Mouse (Mus musculus) ES-E14 (cell line): ENCODE measurements around the gene Tas2r134. TPM values are rescaled to one million over a fixed set of nuclear protein-coding genes. Genes with fewer than 3 reads are reported as not detected.

Experiments
- DNase-seq: peaks from one replicate; pipeline ENCODE4 v3.0.0-alpha.2; 2013; ENCODE audit warnings: low read depth, low spot score
- H3K27ac ChIP-seq: 2 replicates; pipeline ENCODE4 v1.5.1; 2012; ENCODE audit warnings: low read depth, mild to moderate bottlenecking, low read length, moderate library complexity, mixed read lengths; ENCODE audit not compliant: poor library complexity, insufficient read depth, severe bottlenecking
- H3K36me3 ChIP-seq: 2 replicates; pipeline ENCODE4 v1.6.1; 2012; ENCODE audit warnings: mild to moderate bottlenecking, low read length, moderate library complexity, mixed read lengths; ENCODE audit not compliant: control insufficient read depth, poor library complexity, insufficient read depth, severe bottlenecking
- H3K4me1 ChIP-seq, 2 experiments: fragments of 150-350 bp in 1 of 2; sonication (generic) in 1 of 2; 2 replicates each; pipeline ENCODE4 v1.6.1; 2012; ENCODE audit warnings: low read length in 2 of 2, mild to moderate bottlenecking in 1 of 2, mixed read lengths in 1 of 2; ENCODE audit not compliant: control insufficient read depth in 2 of 2, insufficient read depth in 2 of 2, poor library complexity in 1 of 2
- H3K4me3 ChIP-seq, 2 experiments: fragments of 150-350 bp in 1 of 2; sonication (generic) in 1 of 2; 2 replicates each; pipeline ENCODE4 v1.5.1; 2012; ENCODE audit warnings: low read length in 2 of 2, low read depth in 1 of 2, mild to moderate bottlenecking in 1 of 2, mixed read lengths in 1 of 2; ENCODE audit not compliant: insufficient read depth in 1 of 2, poor library complexity in 1 of 2, severe bottlenecking in 1 of 2
- H3K9ac ChIP-seq: 2 replicates; pipeline ENCODE4 v1.6.1; 2012; ENCODE audit warnings: low read depth, mild to moderate bottlenecking, low read length, mixed read lengths; ENCODE audit not compliant: poor library complexity, insufficient read depth, severe bottlenecking
- H3K9me3 ChIP-seq: fragments of 150-350 bp; sonication (generic); 2 replicates; pipeline ENCODE4 v1.6.1; 2012; ENCODE audit warnings: low read depth, mild to moderate bottlenecking, low read length; ENCODE audit not compliant: control insufficient read depth, insufficient read depth
- CHD2 ChIP-seq: IDR thresholded peaks from 2 replicates; pipeline ENCODE4 v1.6.1; 2014; ENCODE audit warnings: mild to moderate bottlenecking, low read depth, low read length, inconsistent platforms
- HCFC1 ChIP-seq: IDR thresholded peaks from 2 replicates; pipeline ENCODE4 v1.6.1; 2012; ENCODE audit warnings: low read length, inconsistent platforms, borderline replicate concordance; ENCODE audit not compliant: insufficient read depth
- MAFK ChIP-seq: IDR thresholded peaks from 2 replicates; pipeline ENCODE4 v1.6.1; 2014; ENCODE audit warnings: mild to moderate bottlenecking, low read depth, low read length, inconsistent platforms; ENCODE audit not compliant: insufficient read depth
- ZC3H11A ChIP-seq: IDR thresholded peaks from 2 replicates; pipeline ENCODE4 v1.6.1; 2012; ENCODE audit warnings: low read depth, mild to moderate bottlenecking, inconsistent platforms, low read length, borderline replicate concordance
- ZNF384 ChIP-seq: IDR thresholded peaks from 2 replicates; pipeline ENCODE4 v1.6.1; 2012; ENCODE audit warnings: low read depth, low read length, inconsistent platforms
- in situ Hi-C, 2 experiments: fragments of 600-800 bp; cut with MboI; formaldehyde crosslinking; loops; one replicate each; pipeline ENCODE4 v1.15.1; 2025; ENCODE audit warnings: low sequenced_read_pairs in 2 of 2, inconsistent platforms in 1 of 2; ENCODE audit not compliant: unreplicated experiment in 2 of 2
- total RNA-seq: library from RNA; depleted of rRNA; stranded (reverse); fragments of 300-350 nt; gene quantifications from 2 replicates; pipeline ENCODE4 v1.2.3, GENCODE M21; 2012

The Tas2r134 gene
- total RNA-seq, 1 experiment: not detected

- no peak overlapping the region for H3K9ac ChIP-seq
- DNase-seq: no peak
- H3K27ac ChIP-seq: no peak overlapping the region
- H3K4me3 ChIP-seq: no peak overlapping the region
- H3K36me3 ChIP-seq: no peaks in the 10 kb centered on the region
- no peaks in the 10 kb centered on the region for H3K4me1 ChIP-seq
- in situ Hi-C loops: no loop called here
- TF ChIP-seq HCFC1: no peak
- H3K9me3 ChIP-seq: no peaks in the 10 kb centered on the region
Measured at GRCm38 (mm10) chr2:51589627-51590026, 37.7 kb upstream of the Tas2r134 start.

- DNase-seq: no peak
- Histone ChIP-seq H3K4me3 (no peak overlapping the region), H3K27ac (no peak overlapping the region), H3K9me3 (no peaks in the 10 kb centered on the region), H3K36me3 (no peaks in the 10 kb centered on the region), H3K9ac (no peak overlapping the region), H3K4me1 (no peaks in the 10 kb centered on the region)
- in situ Hi-C loops: no loop called here
- TF ChIP-seq HCFC1 (no peak), ZNF384 (no peak), MAFK (no peak), CHD2 (no peak), ZC3H11A (no peak)
Measured at GRCm38 (mm10) chr2:51590308-51590707, 37.0 kb upstream of the Tas2r134 start.

- Histone ChIP-seq H3K4me3 (no peak overlapping the region), H3K9me3 (no peaks in the 10 kb centered on the region), H3K9ac (no peak overlapping the region), H3K27ac (no peak overlapping the region), H3K4me1 (no peaks in the 10 kb centered on the region), H3K36me3 (no peaks in the 10 kb centered on the region)
- DNase-seq: no peak
- TF ChIP-seq HCFC1 (no peak), ZC3H11A (no peak), ZNF384 (no peak), MAFK (no peak), CHD2 (no peak)
- in situ Hi-C loops: no loop called here
Measured at GRCm38 (mm10) chr2:51592157-51592556, 35.2 kb upstream of the Tas2r134 start.

- H3K4me1 ChIP-seq: no peaks in the 10 kb centered on the region
- no peak overlapping the region for H3K9ac ChIP-seq
- H3K36me3 ChIP-seq: no peaks in the 10 kb centered on the region
- no peak overlapping the region for H3K4me3 ChIP-seq
- no peaks in the 10 kb centered on the region for H3K9me3 ChIP-seq
- no peak for TF ChIP-seq MAFK
- no peak for TF ChIP-seq ZNF384
- TF ChIP-seq ZC3H11A: no peak
- TF ChIP-seq HCFC1: no peak
- TF ChIP-seq CHD2: no peak
- no peak overlapping the region for H3K27ac ChIP-seq
- no peak for DNase-seq
- in situ Hi-C loops: no loop called here
Measured at GRCm38 (mm10) chr2:51599473-51600201, 27.7 kb upstream of the Tas2r134 start.

- H3K4me1 ChIP-seq: no peaks in the 10 kb centered on the region
- in situ Hi-C loops: no loop called here
- TF ChIP-seq ZC3H11A: no peak
- TF ChIP-seq ZNF384: no peak
- TF ChIP-seq HCFC1: no peak
- TF ChIP-seq MAFK: no peak
- TF ChIP-seq CHD2: no peak
- no peak overlapping the region for H3K9ac ChIP-seq
- no peak overlapping the region for H3K27ac ChIP-seq
- H3K9me3 ChIP-seq: no peaks in the 10 kb centered on the region
- no peaks in the 10 kb centered on the region for H3K36me3 ChIP-seq
- no peak overlapping the region for H3K4me3 ChIP-seq
- DNase-seq: no peak
Measured at GRCm38 (mm10) chr2:51600202-51600487, 27.2 kb upstream of the Tas2r134 start.
